Mouse (Mus musculus): Measurements from ENCODE around the gene Slc35c1. TPM values are rescaled to one million over a fixed set of nuclear protein-coding genes. Genes with fewer than 3 reads are reported as not detected.

Slc35c1 gene
- 8.6 and 18.5 TPM in 2 replicates for polyA plus RNA-seq (2011; ENCODE audit: insufficient read depth, insufficient read length, low replicate concordance, missing spikeins)

- peak within 1 kb of the TSS; percentile 99 for H3K4me3 ChIP-seq (replicated peaks; ENCODE audit: control insufficient read depth, low read depth, low read length)
- peaks cover 13% of the 10 kb centered on the region for H3K4me1 ChIP-seq (ENCODE audit: control insufficient read depth, insufficient read depth, low read length)
- peak within 1 kb of the TSS; percentile 83 for H3K27ac ChIP-seq (ENCODE audit: control insufficient read depth, insufficient read depth, low read depth, low read length, poor library complexity)
- no peak for TF ChIP-seq CTCF (IDR thresholded peaks at IDR 0.05; ENCODE audit: control insufficient read depth, insufficient read depth, low read length)
- TF ChIP-seq POLR2A (IDR thresholded peaks at IDR 0.05; ENCODE audit: borderline replicate concordance, control insufficient read depth, low read depth, low read length) = peak; percentile 67; the same call in 1 of the 2 replicates
- WGBS = 4% methylated on average over 34 of the region's 34 CpGs
Measured at GRCm38 (mm10) chr2:92459921-92460707, at the start of gene Slc35c1. Slc35c1 (minus strand) TSS chr2:92460538.

- Histone ChIP-seq H3K27ac (ENCODE audit: control insufficient read depth, insufficient read depth, low read depth, low read length, poor library complexity) (no peak overlapping the region), H3K4me1 (ENCODE audit: control insufficient read depth, insufficient read depth, low read length) (no peaks in the 10 kb centered on the region), H3K4me3 (replicated peaks; ENCODE audit: control insufficient read depth, low read depth, low read length) (no peak overlapping the region)
- 77% methylated on average over 7 of the region's 7 CpGs for WGBS
- no peak for TF ChIP-seq POLR2A (IDR thresholded peaks at IDR 0.05; ENCODE audit: borderline replicate concordance, control insufficient read depth, low read depth, low read length)
- TF ChIP-seq CTCF (IDR thresholded peaks at IDR 0.05; ENCODE audit: control insufficient read depth, insufficient read depth, low read length) = no peak
Measured at GRCm38 (mm10) chr2:92505291-92505690, 45.0 kb upstream of the Slc35c1 start.

- H3K4me1 ChIP-seq (ENCODE audit: control insufficient read depth, insufficient read depth, low read length) = no peaks in the 10 kb centered on the region
- H3K4me3 ChIP-seq (replicated peaks; ENCODE audit: control insufficient read depth, low read depth, low read length) = no peak overlapping the region
- WGBS = 72% methylated on average over 3 of the region's 3 CpGs
- H3K27ac ChIP-seq (ENCODE audit: control insufficient read depth, insufficient read depth, low read depth, low read length, poor library complexity) = no peak overlapping the region
- TF ChIP-seq CTCF (IDR thresholded peaks at IDR 0.05; ENCODE audit: control insufficient read depth, insufficient read depth, low read length) (no peak), POLR2A (IDR thresholded peaks at IDR 0.05; ENCODE audit: borderline replicate concordance, control insufficient read depth, low read depth, low read length) (no peak)
Measured at GRCm38 (mm10) chr2:92503421-92503820, 43.1 kb upstream of the Slc35c1 start.

GRCm38 (mm10) chr2:92499701-92500322 lies 39.5 kb upstream of the Slc35c1 start:
- TF ChIP-seq CTCF (IDR thresholded peaks at IDR 0.05; ENCODE audit: control insufficient read depth, insufficient read depth, low read length) = no peak
- no peak for TF ChIP-seq POLR2A (IDR thresholded peaks at IDR 0.05; ENCODE audit: borderline replicate concordance, control insufficient read depth, low read depth, low read length)
- no peak overlapping the region for H3K4me3 ChIP-seq (replicated peaks; ENCODE audit: control insufficient read depth, low read depth, low read length)
- H3K27ac ChIP-seq (ENCODE audit: control insufficient read depth, insufficient read depth, low read depth, low read length, poor library complexity) = no peak overlapping the region
- 84% methylated on average over 3 of the region's 3 CpGs for WGBS
- H3K4me1 ChIP-seq (ENCODE audit: control insufficient read depth, insufficient read depth, low read length) = peaks cover 1% of the 10 kb centered on the region

GRCm38 (mm10) chr2:92497112-92497511 lies 36.8 kb upstream of the Slc35c1 start:
- peaks cover 3% of the 10 kb centered on the region for H3K4me1 ChIP-seq (ENCODE audit: control insufficient read depth, insufficient read depth, low read length)
- 79% methylated on average over 5 of the region's 5 CpGs for WGBS
- no peak overlapping the region for H3K4me3 ChIP-seq (replicated peaks; ENCODE audit: control insufficient read depth, low read depth, low read length)
- no peak for TF ChIP-seq CTCF (IDR thresholded peaks at IDR 0.05; ENCODE audit: control insufficient read depth, insufficient read depth, low read length)
- TF ChIP-seq POLR2A (IDR thresholded peaks at IDR 0.05; ENCODE audit: borderline replicate concordance, control insufficient read depth, low read depth, low read length) = no peak
- H3K27ac ChIP-seq (ENCODE audit: control insufficient read depth, insufficient read depth, low read depth, low read length, poor library complexity) = no peak overlapping the region

GRCm38 (mm10) chr2:92496681-92497080 lies 36.3 kb upstream of the Slc35c1 start:
- no peak overlapping the region for H3K4me3 ChIP-seq (replicated peaks; ENCODE audit: control insufficient read depth, low read depth, low read length)
- TF ChIP-seq CTCF (IDR thresholded peaks at IDR 0.05; ENCODE audit: control insufficient read depth, insufficient read depth, low read length) = no peak
- TF ChIP-seq POLR2A (IDR thresholded peaks at IDR 0.05; ENCODE audit: borderline replicate concordance, control insufficient read depth, low read depth, low read length) = no peak
- no peak overlapping the region for H3K27ac ChIP-seq (ENCODE audit: control insufficient read depth, insufficient read depth, low read depth, low read length, poor library complexity)
- WGBS = 69% methylated on average over 10 of the region's 10 CpGs
- peaks cover 3% of the 10 kb centered on the region for H3K4me1 ChIP-seq (ENCODE audit: control insufficient read depth, insufficient read depth, low read length)

- WGBS = 77% methylated on average over 3 of the region's 3 CpGs
- H3K27ac ChIP-seq (ENCODE audit: control insufficient read depth, insufficient read depth, low read depth, low read length, poor library complexity) = no peak overlapping the region
- no peak for TF ChIP-seq CTCF (IDR thresholded peaks at IDR 0.05; ENCODE audit: control insufficient read depth, insufficient read depth, low read length)
- TF ChIP-seq POLR2A (IDR thresholded peaks at IDR 0.05; ENCODE audit: borderline replicate concordance, control insufficient read depth, low read depth, low read length) = no peak
- no peak overlapping the region for H3K4me3 ChIP-seq (replicated peaks; ENCODE audit: control insufficient read depth, low read depth, low read length)
- peaks cover 3% of the 10 kb centered on the region for H3K4me1 ChIP-seq (ENCODE audit: control insufficient read depth, insufficient read depth, low read length)
Measured at GRCm38 (mm10) chr2:92494956-92495355, 34.6 kb upstream of the Slc35c1 start.

- Histone ChIP-seq H3K4me1 (ENCODE audit: control insufficient read depth, insufficient read depth, low read length) (peaks cover 3% of the 10 kb centered on the region), H3K4me3 (replicated peaks; ENCODE audit: control insufficient read depth, low read depth, low read length) (no peak overlapping the region), H3K27ac (ENCODE audit: control insufficient read depth, insufficient read depth, low read depth, low read length, poor library complexity) (no peak overlapping the region)
- WGBS = 4% methylated on average over 8 of the region's 8 CpGs
- no peak for TF ChIP-seq POLR2A (IDR thresholded peaks at IDR 0.05; ENCODE audit: borderline replicate concordance, control insufficient read depth, low read depth, low read length)
- no peak for TF ChIP-seq CTCF (IDR thresholded peaks at IDR 0.05; ENCODE audit: control insufficient read depth, insufficient read depth, low read length)
Measured at GRCm38 (mm10) chr2:92494423-92494822, 34.1 kb upstream of the Slc35c1 start.

All from bone marrow, adult 2 months (tissue).